Mouse (Mus musculus) E14TG2a.4 (cell line): Measurements from ENCODE around the gene Stap1.

ENCODE experiments used
- CTCF ChIP-seq: conservative IDR thresholded peaks from 2 replicates; pipeline ENCODE4 v1.5.1; 2014; ENCODE audit warnings: low read length
- POU5F1 ChIP-seq: IDR thresholded peaks from 2 replicates; pipeline ENCODE4 v1.6.1; 2014; ENCODE audit warnings: low read length, borderline replicate concordance

DNA sequence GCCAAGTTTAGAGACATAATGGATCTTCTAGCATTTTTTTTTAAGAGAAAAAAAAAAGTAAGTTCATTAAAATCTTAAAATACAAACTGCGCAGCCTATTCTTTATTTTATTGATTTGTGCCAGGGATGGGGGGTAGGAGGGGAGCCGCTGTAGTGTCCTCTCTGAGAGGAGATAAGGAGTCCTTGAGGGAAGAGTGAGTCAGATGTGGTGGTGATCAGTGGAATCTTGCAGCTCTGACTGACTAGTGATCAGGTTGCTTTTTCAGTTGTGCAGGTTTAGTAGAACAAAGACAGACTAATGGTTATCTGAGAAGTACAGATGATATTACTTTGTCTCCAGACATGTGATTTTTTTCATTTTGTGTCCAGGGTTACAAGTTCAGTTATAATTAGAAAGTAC is 41.5 kb downstream of the Stap1 start:
- no peak for TF ChIP-seq CTCF
- no peak for TF ChIP-seq POU5F1
